Mouse (Mus musculus): ENCODE data around the gene Uba5. TPM values are rescaled to one million over a fixed set of nuclear protein-coding genes. Genes with fewer than 3 reads are reported as not detected.
A peak's percentile ranks its signal among the peaks of the same experiment; 100 is the strongest.

Uba5 gene
- polyA plus RNA-seq, 1 experiment, result 55.7 TPM

DNA sequence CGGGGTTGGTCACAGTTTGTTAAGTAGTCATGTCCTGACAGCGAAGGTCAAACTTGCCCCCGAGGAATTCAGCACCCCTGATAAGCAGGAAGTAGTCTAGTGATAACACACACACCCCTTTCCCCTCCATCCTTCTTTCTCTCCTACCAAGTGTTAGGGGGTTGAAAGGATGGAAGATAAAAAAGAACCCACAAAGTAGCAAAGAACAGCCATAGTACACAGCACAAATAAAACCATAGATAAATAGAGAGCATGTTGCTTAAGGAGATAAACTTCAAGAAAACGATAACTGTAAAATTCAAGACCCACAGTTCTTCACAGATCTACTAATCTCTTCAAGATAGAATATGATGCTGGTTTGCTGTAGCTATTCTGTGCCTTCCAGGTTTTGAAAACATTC lies 7.3 kb upstream of the Uba5 start:
- no peak overlapping the region for H3K27ac ChIP-seq (ENCODE audit: insufficient read depth, low read length)
- no peak overlapping the region for H3K4me3 ChIP-seq (ENCODE audit: insufficient read depth, low read length)
- no peaks in the 10 kb centered on the region for H3K4me1 ChIP-seq (ENCODE audit: control insufficient read depth, insufficient read depth, low read length)
- TF ChIP-seq POLR2A (IDR thresholded peaks at IDR 0.05; ENCODE audit: extremely low read depth, insufficient read depth, low read length) (no peak), CTCF (IDR thresholded peaks at IDR 0.05; ENCODE audit: extremely low read depth, insufficient read depth, low read length) (no peak)

DNA sequence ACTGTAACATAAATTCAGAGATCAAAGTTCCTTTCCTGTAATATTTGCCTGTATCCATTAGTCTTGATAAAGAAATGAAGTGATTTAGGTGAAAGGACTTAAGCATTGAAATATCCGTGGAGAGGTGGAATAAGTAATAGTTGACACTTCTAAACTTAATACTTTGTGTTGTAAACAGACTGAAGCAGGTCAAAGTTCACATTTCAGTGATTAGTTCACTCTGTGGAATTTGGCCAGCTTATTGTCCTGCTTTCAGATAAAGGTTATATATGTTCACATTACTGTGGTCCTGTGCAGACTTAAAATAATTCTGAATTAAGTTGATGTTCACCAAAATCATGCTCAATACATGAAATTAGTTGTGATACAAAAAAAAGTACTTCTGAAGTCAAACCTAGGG lies 1.6 kb upstream of the Uba5 start:
- H3K4me3 ChIP-seq (ENCODE audit: insufficient read depth, low read length), result peak overlapping the region; percentile 70; the same call in 1 of the 2 replicates

DNA sequence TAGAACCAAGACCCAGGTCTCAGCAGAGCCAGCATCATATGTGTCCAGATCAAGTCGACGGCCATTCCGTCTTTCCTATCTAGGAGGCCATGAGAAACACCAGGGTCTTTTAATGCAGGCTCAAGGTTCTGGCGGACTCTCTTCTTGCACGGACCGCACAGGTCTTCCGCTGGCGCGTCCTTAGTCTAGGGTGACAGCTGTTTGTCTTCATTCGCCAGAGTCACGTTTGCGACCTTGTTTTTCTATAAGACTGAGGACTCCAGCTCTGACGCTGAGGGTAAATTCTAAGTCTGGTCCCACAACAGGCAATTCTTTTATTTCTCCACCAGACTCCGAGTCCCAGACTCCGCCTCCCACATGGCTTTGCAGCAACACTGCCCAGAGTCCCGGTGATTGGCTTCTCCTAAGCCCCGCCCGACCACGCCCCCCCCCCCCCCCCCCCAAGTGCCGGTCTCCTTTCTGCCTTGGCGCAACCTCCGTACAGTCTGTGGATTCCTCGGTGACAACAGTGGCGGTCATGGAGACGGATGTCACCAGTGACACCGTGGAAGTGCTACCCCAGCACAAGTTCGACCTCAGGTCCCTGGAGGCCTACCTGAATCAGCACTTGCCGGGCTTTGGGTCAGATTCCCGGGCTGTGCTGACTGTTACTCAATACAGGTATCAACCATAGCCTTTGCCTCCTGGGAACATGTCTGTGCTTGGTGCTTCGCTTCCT lies 469 bp upstream of the Uba5 start, which contains the start of gene Acad11:
Acad11 (plus strand) TSS at position 134 of the 718 bp plus-strand sequence.
- H3K27ac ChIP-seq (ENCODE audit: insufficient read depth, low read length), result peak within 1 kb of the TSS; percentile 1; the same call in 1 of the 2 replicates
- peak within 1 kb of the TSS; percentile 70 for H3K4me3 ChIP-seq (ENCODE audit: insufficient read depth, low read length)
- TF ChIP-seq CTCF (IDR thresholded peaks at IDR 0.05; ENCODE audit: extremely low read depth, insufficient read depth, low read length), result no peak
- peak; percentile 92 for TF ChIP-seq POLR2A (IDR thresholded peaks at IDR 0.05; ENCODE audit: extremely low read depth, insufficient read depth, low read length)

More for the DNA sequence above, 1.6 kb upstream of the Uba5 start:
- peaks cover 5% of the 10 kb centered on the region; the same call in 1 of the 2 replicates for H3K4me1 ChIP-seq (ENCODE audit: control insufficient read depth, insufficient read depth, low read length)
- no peak for TF ChIP-seq POLR2A (IDR thresholded peaks at IDR 0.05; ENCODE audit: extremely low read depth, insufficient read depth, low read length)
- no peak for TF ChIP-seq CTCF (IDR thresholded peaks at IDR 0.05; ENCODE audit: extremely low read depth, insufficient read depth, low read length)
- H3K27ac ChIP-seq (ENCODE audit: insufficient read depth, low read length), result no peak overlapping the region

DNA sequence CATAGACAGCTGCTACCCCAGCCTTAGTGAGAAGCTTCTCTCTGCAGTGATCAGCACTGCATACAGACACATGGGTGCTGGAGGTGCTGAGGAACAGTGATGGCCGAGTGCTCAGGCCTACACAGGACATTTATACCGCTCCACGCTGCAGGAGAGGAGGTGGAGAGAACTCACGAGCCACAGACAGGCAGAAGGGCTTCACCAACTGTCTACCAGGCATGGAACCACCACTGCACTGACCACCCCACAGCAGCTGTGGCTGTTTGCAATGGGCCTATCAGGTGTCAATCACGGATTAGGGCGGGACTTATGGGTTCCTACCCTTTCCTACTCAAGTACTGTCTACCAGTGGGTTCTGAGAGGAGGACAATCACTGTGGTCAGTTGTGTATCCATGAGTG lies 11.9 kb downstream of the Uba5 start:
- Histone ChIP-seq H3K4me1 (ENCODE audit: control insufficient read depth, insufficient read depth, low read length) (no peaks in the 10 kb centered on the region), H3K27ac (ENCODE audit: insufficient read depth, low read length) (no peak overlapping the region), H3K4me3 (ENCODE audit: insufficient read depth, low read length) (no peak overlapping the region)
- TF ChIP-seq CTCF (IDR thresholded peaks at IDR 0.05; ENCODE audit: extremely low read depth, insufficient read depth, low read length), result no peak
- no peak for TF ChIP-seq POLR2A (IDR thresholded peaks at IDR 0.05; ENCODE audit: extremely low read depth, insufficient read depth, low read length)

More for the DNA sequence above, 469 bp upstream of the Uba5 start, which contains the start of gene Acad11:
- peaks cover 5% of the 10 kb centered on the region; the same call in 1 of the 2 replicates for H3K4me1 ChIP-seq (ENCODE audit: control insufficient read depth, insufficient read depth, low read length)

DNA sequence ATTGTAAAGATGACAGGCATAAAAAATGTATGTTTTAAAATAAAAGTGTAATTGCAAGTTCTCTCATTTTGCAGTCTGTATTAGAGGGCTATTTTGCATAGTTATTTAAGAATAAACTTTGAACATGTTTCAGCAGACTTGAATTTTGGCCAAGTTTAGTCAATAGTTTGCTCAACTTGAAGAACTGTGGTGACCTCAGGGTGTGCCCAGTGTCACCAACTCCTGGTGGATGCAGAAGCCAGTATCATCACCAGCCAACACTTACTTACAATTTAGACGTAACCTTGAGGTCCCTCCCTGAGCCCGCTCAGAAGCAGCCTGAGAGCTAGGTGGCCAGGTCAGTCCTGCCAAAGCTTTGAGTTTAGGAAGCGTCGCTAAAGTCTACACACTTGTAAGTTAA lies 19.3 kb downstream of the Uba5 start:
- no peak overlapping the region for H3K27ac ChIP-seq (ENCODE audit: insufficient read depth, low read length)
- no peak overlapping the region for H3K4me3 ChIP-seq (ENCODE audit: insufficient read depth, low read length)
- no peak for TF ChIP-seq POLR2A (IDR thresholded peaks at IDR 0.05; ENCODE audit: extremely low read depth, insufficient read depth, low read length)
- no peaks in the 10 kb centered on the region for H3K4me1 ChIP-seq (ENCODE audit: control insufficient read depth, insufficient read depth, low read length)

DNA sequence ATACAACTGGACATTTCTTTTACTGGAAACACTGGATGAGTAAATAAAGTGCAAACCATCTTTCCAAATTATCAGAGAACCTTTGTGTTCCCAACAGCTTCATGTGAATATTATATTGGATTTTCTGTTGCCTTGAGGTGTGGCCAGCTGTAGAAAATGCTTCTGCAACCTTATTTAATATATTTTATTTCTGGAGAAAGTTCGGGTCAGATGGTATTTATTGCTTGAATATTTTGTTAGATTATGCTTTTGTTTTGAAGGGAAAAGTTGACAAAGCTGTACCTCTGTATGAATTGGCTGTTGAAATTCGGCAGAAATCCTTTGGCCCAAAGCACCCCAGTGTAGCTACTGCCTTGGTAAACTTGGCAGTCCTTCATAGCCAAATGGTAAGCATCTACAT lies 22.6 kb downstream of the Uba5 start, which contains the start of gene Gm28305:
Gm28305 (plus strand) TSS at position 301 of the 400 bp plus-strand sequence.
- Histone ChIP-seq H3K4me1 (ENCODE audit: control insufficient read depth, insufficient read depth, low read length) (no peaks in the 10 kb centered on the region), H3K4me3 (ENCODE audit: insufficient read depth, low read length) (no peak within 1 kb of the TSS), H3K27ac (ENCODE audit: insufficient read depth, low read length) (no peak within 1 kb of the TSS)
- TF ChIP-seq CTCF (IDR thresholded peaks at IDR 0.05; ENCODE audit: extremely low read depth, insufficient read depth, low read length) (no peak), POLR2A (IDR thresholded peaks at IDR 0.05; ENCODE audit: extremely low read depth, insufficient read depth, low read length) (no peak)

DNA sequence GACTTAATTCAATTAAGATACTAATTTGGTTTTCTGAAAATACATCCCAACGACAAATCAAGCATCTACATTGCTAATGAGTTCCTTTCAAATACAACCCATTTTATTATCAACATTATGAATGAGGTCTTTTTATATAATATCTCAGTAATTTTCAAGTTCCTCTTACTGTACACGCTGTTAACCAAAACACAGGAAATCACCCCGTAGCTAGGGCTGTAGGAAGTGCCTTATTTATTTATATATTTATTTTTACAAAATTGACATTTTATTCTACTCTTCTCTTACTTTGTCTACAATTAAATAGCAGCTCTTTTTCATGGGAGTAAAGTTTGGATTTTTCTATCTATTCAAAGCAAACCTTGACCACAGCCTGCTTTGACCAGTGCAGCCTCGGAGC lies 23.2 kb downstream of the Uba5 start:
- Histone ChIP-seq H3K4me3 (ENCODE audit: insufficient read depth, low read length) (no peak overlapping the region), H3K27ac (ENCODE audit: insufficient read depth, low read length) (no peak overlapping the region), H3K4me1 (ENCODE audit: control insufficient read depth, insufficient read depth, low read length) (no peaks in the 10 kb centered on the region)
- TF ChIP-seq POLR2A (IDR thresholded peaks at IDR 0.05; ENCODE audit: extremely low read depth, insufficient read depth, low read length) (no peak), CTCF (IDR thresholded peaks at IDR 0.05; ENCODE audit: extremely low read depth, insufficient read depth, low read length) (no peak)

DNA sequence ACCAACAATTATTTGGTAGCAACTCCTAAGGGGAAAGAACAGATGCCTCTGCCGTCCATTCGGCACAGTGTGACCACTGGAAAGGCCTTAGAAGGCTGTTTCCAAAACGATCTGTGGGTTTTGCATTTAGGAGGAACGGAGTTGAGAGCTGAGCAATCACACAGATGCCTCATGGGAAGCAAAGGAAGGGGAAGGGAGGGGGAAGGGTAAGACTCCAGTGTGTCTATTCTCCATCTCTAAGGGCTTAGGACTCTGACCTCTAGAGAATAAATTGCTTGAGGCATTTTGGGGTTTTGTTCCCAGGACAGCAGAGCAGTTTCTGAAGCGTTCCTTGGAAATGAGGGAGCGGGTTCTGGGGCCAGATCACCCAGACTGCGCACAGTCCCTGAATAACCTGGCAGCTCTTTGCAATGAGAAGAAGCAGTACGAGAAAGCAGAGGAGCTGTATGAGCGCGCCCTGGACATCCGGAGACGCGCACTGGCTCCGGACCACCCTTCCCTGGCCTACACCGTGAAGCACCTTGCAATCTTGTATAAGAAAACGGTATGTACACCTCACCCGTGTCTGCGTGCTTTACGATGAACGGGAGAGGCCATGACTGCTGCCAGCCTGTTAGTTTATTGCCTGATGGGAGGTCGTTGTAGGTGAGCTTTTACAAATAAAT lies 23.8 kb downstream of the Uba5 start:
- no peak overlapping the region for H3K4me3 ChIP-seq (ENCODE audit: insufficient read depth, low read length)
- TF ChIP-seq CTCF (IDR thresholded peaks at IDR 0.05; ENCODE audit: extremely low read depth, insufficient read depth, low read length) (no peak), POLR2A (IDR thresholded peaks at IDR 0.05; ENCODE audit: extremely low read depth, insufficient read depth, low read length) (no peak)

DNA sequence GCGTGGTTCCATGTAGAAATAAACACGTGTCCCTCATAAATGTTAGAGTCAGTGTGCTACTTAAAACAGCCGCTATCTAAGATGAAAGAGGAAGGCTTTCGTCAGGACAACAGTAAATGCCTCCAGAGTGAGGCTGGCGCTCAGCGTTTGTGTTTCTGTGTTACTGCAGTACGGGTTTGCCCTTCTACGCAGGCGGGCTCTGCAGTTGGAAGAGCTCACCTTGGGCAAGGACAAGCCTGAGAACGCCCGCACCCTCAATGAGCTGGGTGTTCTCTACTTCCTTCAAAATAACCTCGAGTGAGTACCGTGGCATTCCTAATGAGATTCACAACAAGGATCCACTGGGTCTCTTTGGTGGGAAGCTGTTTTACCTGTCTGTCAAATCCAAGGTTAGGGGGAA lies 24.7 kb downstream of the Uba5 start:
- Histone ChIP-seq H3K27ac (ENCODE audit: insufficient read depth, low read length) (no peak overlapping the region), H3K4me1 (ENCODE audit: control insufficient read depth, insufficient read depth, low read length) (no peaks in the 10 kb centered on the region), H3K4me3 (ENCODE audit: insufficient read depth, low read length) (no peak overlapping the region)
- TF ChIP-seq CTCF (IDR thresholded peaks at IDR 0.05; ENCODE audit: extremely low read depth, insufficient read depth, low read length) (no peak), POLR2A (IDR thresholded peaks at IDR 0.05; ENCODE audit: extremely low read depth, insufficient read depth, low read length) (no peak)

More for the DNA sequence above, 23.8 kb downstream of the Uba5 start:
- H3K4me1 ChIP-seq (ENCODE audit: control insufficient read depth, insufficient read depth, low read length), result no peaks in the 10 kb centered on the region
- H3K27ac ChIP-seq (ENCODE audit: insufficient read depth, low read length), result no peak overlapping the region
